Mouse (Mus musculus) B cell, adult (primary cell): ENCODE results near the gene Ptgr2. TPM values are rescaled to one million over a fixed set of nuclear protein-coding genes. Genes with fewer than 3 reads are reported as not detected.

ENCODE experiments used
- total RNA-seq: library from RNA; stranded (reverse); gene quantifications from 4 replicates; pipeline ENCODE4 v1.2.4, GENCODE M21; 2023; ENCODE audit not compliant: inconsistent age

Ptgr2 gene
- total RNA-seq: 15.3 to 23.6 TPM (median 21.4 TPM) in 4 replicates

GRCm38 (mm10) chr12:84284885-84285592, at the start of gene Ptgr2:
Gene Ptgr2 (plus strand): TSS chr12:84285232.

GRCm38 (mm10) chr12:84316721-84317621, 31.9 kb downstream of the Ptgr2 start, which contains the start of gene Zfp410:
Gene Zfp410 (plus strand): TSS chr12:84316852.

GRCm38 (mm10) chr12:84361555-84362489, 76.8 kb downstream of the Ptgr2 start, which contains the start of the genes Coq6 and Fam161b:
Gene Coq6 (plus strand): TSS chr12:84361657.
Gene Fam161b (minus strand): TSS chr12:84361833.

Other genes with a start within 250 kb of the Ptgr2 start
- not detected in 4 replicates for gene Acot4, start 246.9 kb upstream of the Ptgr2 start, total RNA-seq
- not detected in 4 replicates for gene Gm49366, start 246.3 kb upstream of the Ptgr2 start, total RNA-seq
- gene Acot3, start 233.1 kb upstream of the Ptgr2 start, total RNA-seq: not detected in 4 replicates
- 0.38 TPM in 1 of 4 replicates, not detected in the others for gene Acot5, start 215.9 kb upstream of the Ptgr2 start, total RNA-seq
- gene Acot6, start 184.6 kb upstream of the Ptgr2 start, total RNA-seq: 0.75 to 0.97 TPM (median 0.91 TPM) in 4 replicates
- 0.35 to 1.00 TPM (median 0.81 TPM) in 4 replicates for gene Dnal1, start 170.9 kb upstream of the Ptgr2 start, total RNA-seq
- gene Pnma1, start 136.7 kb upstream of the Ptgr2 start, total RNA-seq: 10.2 to 14.2 TPM (median 11.9 TPM) in 4 replicates
- gene Elmsan1, start 66.4 kb upstream of the Ptgr2 start, total RNA-seq: 173 to 223 TPM (median 205 TPM) in 4 replicates
- 62.2 to 68.0 TPM (median 66.5 TPM) in 4 replicates for gene Zfp410, start 31.6 kb downstream of the Ptgr2 start, total RNA-seq
- gene Coq6, start 76.4 kb downstream of the Ptgr2 start, total RNA-seq: 21.3 to 35.0 TPM (median 26.9 TPM) in 4 replicates
- 1.6 to 2.4 TPM (median 2.0 TPM) in 4 replicates for gene Fam161b, start 76.6 kb downstream of the Ptgr2 start, total RNA-seq
- gene Entpd5, start 123.8 kb downstream of the Ptgr2 start, total RNA-seq: 26.3 to 29.4 TPM (median 28.7 TPM) in 4 replicates
- gene Bbof1, start 123.8 kb downstream of the Ptgr2 start, total RNA-seq: 1.3 to 1.8 TPM (median 1.5 TPM) in 4 replicates
- 42.5 to 47.6 TPM (median 45.7 TPM) in 4 replicates for gene Rnf113a2, start 132.0 kb downstream of the Ptgr2 start, total RNA-seq
- 7.9 to 11.3 TPM (median 9.1 TPM) in 4 replicates for gene Aldh6a1, start 165.8 kb downstream of the Ptgr2 start, total RNA-seq
- gene Lin52, start 166.2 kb downstream of the Ptgr2 start, total RNA-seq: 18.4 to 22.2 TPM (median 20.8 TPM) in 4 replicates